Mouse (Mus musculus) intestine, postnatal 0 days (tissue): ENCODE measurements around the gene Gna13. TPM values are rescaled to one million over a fixed set of nuclear protein-coding genes. Genes with fewer than 3 reads are reported as not detected.
A peak's percentile ranks its signal among the peaks of the same experiment; 100 is the strongest.

Experiments
- ATAC-seq: fragments of 200-750 bp; cut with Nextera tagmentation; 2 replicates; pipeline ENCODE4 v1.8.0; 2017; ENCODE audit warnings: mild to moderate bottlenecking, moderate TSS enrichment, moderate library complexity
- H3K27ac ChIP-seq: fragments of 300-500 bp; sonication (generic); 2 replicates; pipeline ENCODE4 v1.5.1; 2014; ENCODE audit warnings: mild to moderate bottlenecking, low read depth, low read length, moderate library complexity
- H3K27me3 ChIP-seq: fragments of 300-500 bp; sonication (generic); replicated peaks from 2 replicates; pipeline ENCODE4 v1.6.1; 2014; ENCODE audit warnings: low read length, mixed read lengths; ENCODE audit not compliant: control insufficient read depth, insufficient read depth
- H3K36me3 ChIP-seq: fragments of 300-500 bp; sonication (generic); 2 replicates; pipeline ENCODE4 v1.6.1; 2014; ENCODE audit warnings: mild to moderate bottlenecking, moderate library complexity; ENCODE audit not compliant: control insufficient read depth, insufficient read depth
- H3K4me1 ChIP-seq: fragments of 300-500 bp; sonication (generic); replicated peaks from 2 replicates; pipeline ENCODE4 v1.6.1; 2014; ENCODE audit warnings: antibody characterized with exemption, low read length, mixed read lengths; ENCODE audit not compliant: control insufficient read depth, insufficient read depth
- H3K4me2 ChIP-seq: fragments of 300-500 bp; sonication (generic); replicated peaks from 2 replicates; pipeline ENCODE4 v1.6.1; 2014; ENCODE audit warnings: low read depth, mild to moderate bottlenecking, moderate library complexity
- H3K4me3 ChIP-seq: fragments of 300-500 bp; sonication (generic); 2 replicates; pipeline ENCODE4 v1.5.1; 2014; ENCODE audit warnings: low read depth, low read length
- H3K9ac ChIP-seq: fragments of 300-500 bp; sonication (generic); 2 replicates; pipeline ENCODE4 v1.6.1; 2014; ENCODE audit warnings: mild to moderate bottlenecking, low read depth, low read length
- H3K9me3 ChIP-seq: fragments of 300-500 bp; sonication (generic); 2 replicates; pipeline ENCODE4 v1.6.1; 2016; ENCODE audit warnings: mixed run types; ENCODE audit not compliant: control insufficient read depth
- CTCF ChIP-seq: sonication (generic); IDR thresholded peaks from 2 replicates; pipeline ENCODE4 v1.5.1; 2016; ENCODE audit warnings: low read depth, mild to moderate bottlenecking, control low read depth, antibody characterized with exemption, moderate library complexity
- WGBS: fragments of 180-500 bp; shearing (Covaris S2); extraction: QIAGEN DNeasy Blood & Tissue Kit; methylation state at CpG from one replicate; pipeline ENCODE4 v1.1.7; 2014; 5-methylcytosine and 5-hydroxymethylcytosine counted together
- polyA plus RNA-seq: library from polyadenylated mRNA; unstranded; fragments of >200 nt; fragmentation: Nextera tagmentation; extraction: Ambion mirVana; gene quantifications from 2 replicates; pipeline ENCODE4 v1.2.1, GENCODE M21; 2015

The Gna13 gene
- polyA plus RNA-seq, 1 experiment from 2014 or later: 81.7 TPM

DNA sequence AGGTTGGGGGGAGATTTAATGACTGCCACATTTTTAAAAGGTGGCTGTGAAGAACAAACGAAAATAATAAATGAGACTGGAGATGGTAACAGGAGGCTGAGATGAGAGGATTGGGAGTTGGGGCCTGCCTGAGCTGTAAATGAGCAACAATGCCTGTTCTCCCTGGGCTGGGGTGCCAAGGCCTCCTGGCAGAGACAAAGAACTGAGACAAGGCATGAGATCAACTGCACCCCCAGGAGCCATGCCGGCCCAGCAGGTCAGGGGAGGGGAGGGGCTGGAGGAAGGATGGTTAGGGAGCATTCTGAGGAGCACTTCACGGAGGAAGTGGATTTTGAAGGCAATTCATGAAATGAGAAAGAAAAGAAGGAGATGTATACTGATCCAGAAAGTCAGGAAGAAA is 35.2 kb upstream of the Gna13 start:
- WGBS: 54% methylated on average over 3 of the region's 3 CpGs
- Histone ChIP-seq H3K4me3 (no peak overlapping the region), H3K27me3 (no peaks in the 10 kb centered on the region), H3K27ac (no peak overlapping the region), H3K4me1 (no peaks in the 10 kb centered on the region), H3K9ac (no peak overlapping the region), H3K36me3 (no peaks in the 10 kb centered on the region), H3K9me3 (no peaks in the 10 kb centered on the region), H3K4me2 (no peak overlapping the region)
- ATAC-seq: no peak
- no peak for TF ChIP-seq CTCF

DNA sequence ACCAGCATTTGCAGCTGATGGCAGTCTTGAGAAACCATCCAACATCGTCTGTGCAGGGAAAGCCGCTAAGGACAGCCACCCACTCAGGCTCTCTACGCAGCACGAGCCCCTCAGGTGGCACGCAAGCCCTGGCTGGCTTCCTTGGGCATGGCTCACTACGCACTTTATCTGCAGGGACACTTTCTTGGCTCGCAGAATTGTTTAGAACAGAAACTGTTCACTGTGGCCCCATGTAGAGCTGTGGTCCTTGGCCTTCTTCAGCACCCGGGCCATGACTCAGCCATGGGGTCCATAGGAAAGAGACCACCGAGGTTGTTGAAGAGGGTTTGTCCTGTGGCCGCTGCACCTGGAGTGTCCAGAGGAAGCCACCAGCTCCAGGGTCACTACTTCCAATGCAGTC is 34.7 kb upstream of the Gna13 start:
- Histone ChIP-seq H3K27ac (no peak overlapping the region), H3K27me3 (no peaks in the 10 kb centered on the region), H3K4me3 (no peak overlapping the region), H3K4me1 (no peaks in the 10 kb centered on the region), H3K4me2 (no peak overlapping the region), H3K9ac (no peak overlapping the region), H3K36me3 (no peaks in the 10 kb centered on the region), H3K9me3 (no peaks in the 10 kb centered on the region)
- WGBS: 76% methylated on average over 10 of the region's 10 CpGs
- ATAC-seq: no peak
- TF ChIP-seq CTCF: no peak

DNA sequence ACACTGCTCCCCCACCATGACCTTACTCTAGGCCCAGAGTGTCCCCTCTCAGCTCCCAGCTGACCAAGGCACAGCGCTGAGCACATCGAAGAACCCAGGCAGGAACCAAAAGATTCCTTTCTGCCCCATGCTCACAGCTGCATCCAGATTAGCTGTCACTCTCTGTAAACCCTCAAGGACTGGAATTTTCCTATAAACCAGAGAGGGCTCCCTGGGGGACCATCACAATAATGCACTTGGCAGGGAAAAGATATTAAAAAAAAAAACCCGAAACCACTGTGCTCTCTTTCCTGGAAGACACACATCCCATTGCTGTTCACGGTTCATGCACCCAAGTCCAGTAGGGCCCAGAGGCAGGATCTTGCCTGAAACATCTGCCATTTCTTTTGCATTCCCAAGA is 33.3 kb upstream of the Gna13 start:
- Histone ChIP-seq H3K9me3 (no peaks in the 10 kb centered on the region), H3K27ac (no peak overlapping the region), H3K4me3 (no peak overlapping the region), H3K4me1 (no peaks in the 10 kb centered on the region), H3K4me2 (no peak overlapping the region), H3K9ac (no peak overlapping the region), H3K27me3 (no peaks in the 10 kb centered on the region), H3K36me3 (no peaks in the 10 kb centered on the region)
- no peak for ATAC-seq
- 59% methylated on average over 4 of the region's 4 CpGs for WGBS
- TF ChIP-seq CTCF: no peak

DNA sequence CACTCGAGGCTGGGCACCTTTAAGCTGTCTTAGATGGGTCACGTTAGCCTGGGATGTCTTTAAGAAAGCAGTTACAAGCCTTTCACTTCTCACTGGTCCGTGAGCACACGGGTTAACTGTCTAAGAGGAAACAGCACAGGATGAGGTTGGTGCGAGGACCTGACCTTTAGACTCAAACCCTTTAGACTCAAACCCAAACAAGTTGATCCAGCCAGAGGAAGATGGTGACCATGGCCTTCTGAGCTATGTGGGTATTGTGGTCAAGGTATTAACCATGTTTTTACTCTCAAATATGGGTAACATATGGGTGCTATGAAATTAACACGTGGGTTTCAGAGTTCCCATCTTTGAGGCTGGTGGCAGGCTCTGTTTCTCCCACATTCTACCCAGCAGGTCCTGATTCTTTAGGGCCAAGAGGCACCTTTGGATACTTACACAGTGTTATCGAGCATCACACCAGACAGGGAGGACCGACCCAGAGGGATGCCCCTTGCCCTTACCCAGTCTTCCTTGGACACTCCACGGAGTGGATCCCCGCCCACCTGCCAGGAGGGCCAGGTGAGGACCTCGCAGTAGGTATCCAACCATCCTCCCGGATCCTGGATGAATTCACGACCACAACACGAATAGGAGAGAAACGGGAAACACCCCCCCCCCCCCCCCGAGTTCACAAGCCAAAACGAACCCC is 31.8 kb upstream of the Gna13 start:
- Histone ChIP-seq H3K9me3 (no peaks in the 10 kb centered on the region), H3K27me3 (no peaks in the 10 kb centered on the region), H3K36me3 (no peaks in the 10 kb centered on the region), H3K4me3 (no peak overlapping the region), H3K4me1 (no peaks in the 10 kb centered on the region), H3K27ac (no peak overlapping the region), H3K4me2 (peak overlapping the region; percentile 74), H3K9ac (no peak overlapping the region)
- 29% methylated on average over 16 of the region's 17 CpGs for WGBS
- ATAC-seq: peak; percentile 22
- no peak for TF ChIP-seq CTCF

DNA sequence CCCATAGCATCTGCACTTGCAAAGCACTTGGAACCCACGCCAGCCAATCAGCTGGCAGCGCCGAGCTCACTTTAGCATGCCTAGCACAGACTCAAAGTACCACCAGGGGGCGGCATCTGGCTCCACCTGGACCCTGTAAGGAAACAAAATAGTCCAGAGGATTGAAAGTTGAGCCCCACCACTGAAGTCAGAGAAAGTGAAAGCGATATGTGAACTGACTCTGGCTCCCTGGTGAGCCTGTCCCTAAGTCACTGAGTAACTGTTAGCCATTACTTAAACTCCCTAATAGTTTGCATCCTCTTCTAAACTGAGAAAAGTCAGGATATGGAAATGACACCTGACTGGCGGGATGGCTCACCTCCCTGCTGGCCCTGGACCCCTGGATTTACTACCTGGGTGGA is 31.2 kb upstream of the Gna13 start:
- ATAC-seq: peak; percentile 93
- Histone ChIP-seq H3K9me3 (no peaks in the 10 kb centered on the region), H3K4me1 (no peaks in the 10 kb centered on the region), H3K36me3 (no peaks in the 10 kb centered on the region), H3K9ac (0 out of 2 replicates have a peak overlapping the region, but pooled peaks have one; percentile 8), H3K27me3 (no peaks in the 10 kb centered on the region), H3K4me2 (peak overlapping the region; percentile 74), H3K4me3 (peak overlapping the region; percentile 31), H3K27ac (no peak overlapping the region)
- 3% methylated on average over 6 of the region's 6 CpGs for WGBS
- TF ChIP-seq CTCF: peak; percentile 96

DNA sequence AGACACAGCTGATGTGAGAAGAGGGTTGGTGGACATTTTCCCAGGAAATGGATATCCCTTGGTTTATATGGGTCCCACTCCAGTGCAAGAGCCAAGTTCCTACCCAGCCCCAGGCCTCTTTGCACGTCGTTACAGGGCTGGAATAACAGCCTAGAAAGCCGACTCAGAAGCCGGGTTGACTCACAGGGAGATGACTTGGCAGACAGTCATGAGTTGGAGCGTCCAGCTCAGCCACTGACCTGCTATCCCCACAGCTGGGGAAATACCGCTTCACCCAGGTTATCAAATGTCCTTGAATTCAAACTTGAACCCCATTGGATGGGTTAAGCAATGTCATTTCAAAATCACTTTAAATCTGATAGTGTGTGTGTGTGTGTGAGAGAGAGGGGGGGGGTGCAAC is 29.9 kb upstream of the Gna13 start:
- H3K27me3 ChIP-seq: no peaks in the 10 kb centered on the region
- H3K27ac ChIP-seq: no peak overlapping the region
- no peak overlapping the region for H3K9ac ChIP-seq
- H3K9me3 ChIP-seq: no peaks in the 10 kb centered on the region
- no peak overlapping the region for H3K4me2 ChIP-seq
- no peak overlapping the region for H3K4me3 ChIP-seq
- H3K4me1 ChIP-seq: no peaks in the 10 kb centered on the region
- no peaks in the 10 kb centered on the region for H3K36me3 ChIP-seq
- no peak for TF ChIP-seq CTCF
- no peak for ATAC-seq
- 56% methylated on average over 6 of the region's 6 CpGs for WGBS
